Mouse (Mus musculus) retina, postnatal 7 days (tissue): ENCODE measurements around the gene Dnajb2.
A peak's percentile ranks its signal among the peaks of the same experiment; 100 is the strongest.
"Not testable (repeated sequence)": the region's sequence is repeated elsewhere in the genome, so short reads cannot be mapped to it uniquely, and the experiment has no call there.

Source experiments
- DNase-seq: peaks from one replicate; pipeline ENCODE4 v3.0.0-alpha.2; 2012; ENCODE audit warnings: low read depth, low spot score

Gene Dnajb2

DNA sequence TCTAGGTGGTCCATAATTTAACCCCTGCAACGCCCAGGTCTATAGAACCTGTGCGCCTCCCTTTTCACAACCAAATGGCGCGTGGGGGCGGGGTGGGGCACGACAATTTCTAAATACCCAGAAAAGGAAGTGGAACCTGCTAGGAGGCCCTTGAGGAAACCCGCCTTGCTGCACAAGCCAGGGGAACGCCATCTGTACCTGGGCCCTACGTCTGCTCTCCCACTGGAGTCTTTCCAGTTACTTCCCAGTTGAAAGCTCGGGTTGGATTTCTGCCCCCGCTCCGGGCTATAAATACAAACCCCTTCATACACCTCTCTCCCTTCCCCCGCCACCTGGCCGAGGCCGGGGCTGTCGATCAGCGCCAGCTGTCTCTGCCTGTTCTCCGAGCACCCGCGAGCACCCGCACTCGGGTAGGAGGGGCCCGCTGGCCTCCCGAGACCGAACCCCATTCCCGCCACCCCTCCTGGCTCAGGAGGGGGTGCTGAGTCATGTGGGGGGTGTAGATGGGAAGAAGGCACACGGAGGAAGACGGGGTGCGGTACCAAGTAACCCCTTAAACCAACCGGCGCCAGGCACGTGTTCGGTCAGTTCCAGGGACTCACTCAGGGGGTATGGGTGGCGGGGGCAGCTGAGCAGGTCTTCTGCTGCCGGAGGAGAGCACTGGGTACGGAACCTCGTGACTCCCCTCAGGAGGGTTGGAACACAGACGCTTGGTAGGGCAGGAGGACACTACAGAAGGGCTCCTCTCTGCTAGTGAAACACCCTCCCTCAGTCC is 17.8 kb upstream of the Dnajb2 start:
- no peak for DNase-seq

DNA sequence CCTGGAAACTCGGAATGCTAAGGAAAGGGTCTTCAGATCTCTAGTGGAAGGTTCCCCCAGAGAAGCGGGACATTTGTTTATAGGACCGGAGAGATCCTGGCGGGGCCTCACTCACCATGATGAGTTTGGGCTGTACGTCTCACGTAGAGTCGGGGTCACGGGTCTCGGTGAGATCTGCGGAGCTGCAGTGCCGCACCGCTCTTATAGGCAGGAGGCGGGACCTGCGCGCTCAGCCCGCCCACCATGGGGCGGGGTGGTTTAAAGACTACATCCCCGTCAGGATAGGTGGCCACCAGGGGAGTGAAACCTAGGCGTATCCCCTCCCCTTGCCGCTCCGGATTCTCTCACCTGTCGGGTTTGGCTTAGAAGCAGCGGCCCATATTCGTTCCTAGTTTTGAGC is 17.1 kb upstream of the Dnajb2 start:
- no peak for DNase-seq

DNA sequence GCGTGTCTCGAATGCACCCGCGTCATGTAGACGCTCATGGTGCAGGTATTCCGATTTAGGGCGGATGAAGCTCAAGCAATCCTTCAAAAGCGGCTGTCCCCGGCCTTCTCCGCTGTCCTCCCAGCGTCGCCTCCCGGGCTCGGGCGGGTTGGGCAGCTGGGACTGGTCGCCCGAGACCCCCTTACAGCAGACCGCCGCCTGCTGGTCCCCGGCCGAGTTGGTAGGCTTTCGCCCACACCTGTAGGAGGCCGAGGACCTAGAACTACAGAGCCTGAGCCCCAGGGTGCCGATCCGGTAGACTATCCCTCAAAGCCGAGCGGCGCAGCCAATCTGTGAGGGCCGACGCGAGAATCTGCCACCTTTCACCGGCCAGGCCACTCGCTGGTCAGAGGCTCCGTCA is 16.7 kb upstream of the Dnajb2 start, which contains the start of gene Tuba4a:
Gene Tuba4a, minus strand, starts transcription at position 335 of the 400 bp plus-strand sequence.
- DNase-seq: no peak

DNA sequence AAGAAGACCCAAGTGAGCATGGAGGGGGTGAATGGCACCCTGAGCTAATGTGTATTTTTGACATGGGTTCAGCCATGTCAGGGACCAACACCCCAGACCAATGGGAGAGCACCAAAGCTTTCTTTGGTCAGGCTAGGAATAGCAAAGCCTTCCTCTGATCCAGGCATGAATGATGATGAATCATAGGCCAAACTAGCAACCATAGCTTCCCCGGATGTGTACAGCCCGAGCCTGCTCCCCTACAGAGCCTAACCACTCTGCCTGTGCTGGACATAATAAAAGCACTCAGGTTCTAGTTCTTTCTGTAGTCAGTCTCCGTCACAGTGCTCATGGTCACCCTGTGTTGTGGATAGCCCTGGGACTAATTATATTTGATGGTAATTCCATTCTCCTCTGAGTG is 14.7 kb upstream of the Dnajb2 start:
- no peak for DNase-seq

DNA sequence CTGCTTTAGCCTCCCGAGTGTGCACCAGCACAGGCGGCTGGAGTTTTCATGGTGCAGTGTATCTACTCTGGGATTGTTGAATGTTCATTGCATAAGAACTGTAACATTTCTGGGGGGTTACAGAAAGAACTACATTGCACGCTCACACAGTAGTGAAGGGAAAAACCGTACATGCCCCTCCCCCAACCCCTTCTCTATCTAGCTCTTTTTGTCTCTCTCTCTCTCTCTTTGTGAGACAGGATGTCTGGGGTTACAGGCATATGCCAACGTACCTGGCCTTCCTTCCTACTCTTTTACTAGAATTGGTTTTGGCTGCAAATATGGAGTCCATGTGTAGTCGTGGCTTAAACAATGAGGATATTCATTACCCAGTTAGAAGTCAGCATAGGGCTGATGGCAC is 13.3 kb upstream of the Dnajb2 start:
- DNase-seq: no peak

DNA sequence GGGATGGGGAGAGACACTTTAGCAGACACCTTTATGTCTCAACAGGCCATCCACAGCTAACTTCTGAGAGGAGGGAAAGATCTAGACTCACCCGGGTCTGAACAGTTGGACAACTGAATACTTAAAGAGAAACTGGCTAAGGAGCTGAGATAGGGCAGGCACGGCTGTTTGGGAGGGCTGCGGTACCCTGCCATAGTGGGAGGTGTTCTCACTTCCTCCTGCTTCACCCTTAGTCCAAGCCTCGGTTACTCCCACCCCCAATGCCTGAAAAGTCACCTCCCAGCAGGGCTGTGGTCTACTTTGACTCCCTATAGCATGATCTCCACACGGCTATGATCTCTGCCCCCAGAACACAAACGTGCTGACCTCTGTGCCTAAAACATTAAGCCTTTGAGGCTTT is 12.7 kb upstream of the Dnajb2 start:
- no peak for DNase-seq

DNA sequence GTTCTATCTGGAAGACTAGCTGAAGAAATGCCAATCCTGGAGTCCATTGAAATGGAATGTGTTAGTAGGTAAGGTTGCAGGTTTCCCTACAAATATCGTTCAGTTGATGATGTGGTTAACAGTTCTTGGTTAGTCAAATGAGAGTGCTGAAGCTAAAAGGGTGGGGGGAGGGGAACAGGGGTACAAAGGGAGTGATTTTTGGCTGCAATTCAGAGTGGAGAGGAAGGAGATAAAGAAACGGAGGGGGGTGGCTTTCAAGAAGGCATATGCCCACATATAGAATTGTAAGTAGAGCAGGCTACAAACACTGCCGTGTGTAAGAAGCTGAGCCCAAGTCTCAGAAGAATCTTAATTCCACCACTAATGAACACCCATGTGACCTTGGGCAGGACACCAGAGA is 10.7 kb upstream of the Dnajb2 start:
- no peak for DNase-seq

DNA sequence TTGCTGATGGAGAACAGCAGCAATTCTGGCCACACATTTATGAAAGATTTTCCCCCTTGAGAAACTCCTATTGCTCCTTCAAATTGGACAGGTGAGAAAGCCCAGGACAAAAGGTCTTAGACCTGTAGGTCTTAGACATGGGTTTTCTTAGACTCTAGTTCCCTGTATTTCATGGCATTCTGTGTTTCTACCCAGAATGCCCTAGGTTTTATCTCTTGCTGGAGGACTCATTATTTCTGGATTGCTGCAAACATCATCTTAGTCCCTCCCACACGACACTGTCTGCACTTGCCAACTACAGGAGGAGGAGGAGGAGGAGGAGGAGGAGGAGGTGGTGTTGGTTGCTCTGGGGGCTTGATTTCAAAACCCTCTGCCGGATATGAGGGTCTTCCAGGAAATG is 10.1 kb upstream of the Dnajb2 start:
- DNase-seq: no peak

DNA sequence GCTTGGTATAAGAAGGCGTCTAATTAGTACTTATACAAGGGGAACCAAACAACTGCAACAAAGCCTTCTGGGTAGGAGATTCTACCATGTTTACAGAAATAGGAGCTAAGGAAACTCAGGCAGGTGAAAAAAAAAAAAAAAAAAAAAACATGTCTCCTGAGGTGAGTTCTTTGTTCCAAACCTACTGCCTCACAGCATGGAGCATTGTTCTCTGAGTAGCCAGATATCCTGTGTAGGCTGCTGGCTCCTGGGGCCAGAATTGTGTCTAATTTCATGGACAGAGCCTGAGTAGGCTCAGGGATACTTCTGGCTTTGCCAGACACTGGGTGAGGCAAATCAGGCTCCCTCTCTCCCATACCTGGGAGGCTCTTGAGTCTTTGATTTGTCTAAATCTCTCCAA is 8.6 kb upstream of the Dnajb2 start:
- no peak for DNase-seq

DNA sequence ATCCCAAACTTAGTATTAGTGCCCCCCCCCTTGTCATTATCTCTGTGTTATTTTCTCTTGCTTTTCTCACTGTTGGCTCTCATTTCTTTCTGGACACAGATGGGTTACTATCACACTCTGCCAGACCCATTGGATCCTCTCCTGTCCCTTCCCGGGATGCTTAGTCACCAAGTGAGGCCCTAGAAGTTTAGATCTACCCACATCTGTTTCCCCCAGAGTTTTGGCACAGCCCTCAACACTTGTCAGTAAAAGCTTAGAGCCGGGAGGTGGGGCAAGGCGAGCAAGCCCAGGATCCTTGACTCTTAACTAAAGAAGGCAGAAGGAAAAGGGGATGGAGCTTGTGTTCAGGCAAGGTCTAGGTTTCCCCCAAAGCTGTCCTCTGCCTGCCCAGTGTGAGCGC is 7.0 kb upstream of the Dnajb2 start:
- no peak for DNase-seq

DNA sequence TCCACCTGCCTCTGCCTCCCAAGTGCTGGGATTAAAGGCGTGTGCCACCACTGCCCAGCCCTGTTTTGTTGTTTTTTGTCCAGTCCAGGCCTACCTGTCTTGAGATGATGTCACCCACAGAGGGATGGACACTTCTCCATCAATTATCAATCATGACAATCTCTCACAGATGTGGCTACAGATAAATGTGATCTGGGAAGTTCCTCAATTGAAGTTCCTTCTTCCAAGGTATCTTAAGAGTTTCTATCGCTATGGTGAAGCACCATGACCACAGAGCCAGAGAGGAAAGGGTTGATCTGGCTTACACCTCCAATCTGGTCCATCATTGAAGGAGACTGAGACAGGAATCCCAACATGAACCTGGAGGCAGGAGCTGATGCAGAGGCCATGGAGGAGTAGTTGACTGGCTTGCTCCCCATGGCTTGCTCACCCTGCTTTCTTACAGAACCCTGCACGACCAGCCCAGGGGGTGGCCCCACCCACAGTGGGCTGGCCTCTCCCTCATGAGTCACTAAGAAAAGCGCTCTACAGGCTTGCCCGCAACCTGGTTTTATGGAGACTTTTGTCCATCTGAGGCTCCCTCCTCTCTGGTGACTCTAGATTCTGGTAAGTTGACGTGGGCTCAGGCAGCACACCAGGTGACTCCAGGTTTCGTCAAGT is 5.7 kb upstream of the Dnajb2 start:
- no peak for DNase-seq

DNA sequence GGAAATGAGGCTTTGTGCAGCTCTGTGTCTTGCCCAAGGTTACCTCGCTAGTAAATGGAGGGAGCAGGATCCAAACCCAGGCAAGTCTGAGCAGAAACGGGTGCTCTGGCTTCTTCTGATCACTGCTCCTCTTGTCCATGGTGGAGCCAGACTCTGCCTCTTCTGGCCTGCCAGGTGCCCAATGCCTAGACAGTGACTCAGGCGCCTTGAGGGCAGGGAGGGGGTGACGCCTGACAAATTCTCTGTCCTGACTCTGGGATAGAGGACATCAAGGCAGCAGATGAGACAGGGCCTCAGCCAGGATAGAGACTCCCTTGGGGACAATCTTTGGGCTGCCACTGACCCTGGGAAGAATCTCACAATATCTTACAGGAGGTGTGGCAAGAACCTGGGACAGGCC is 5.0 kb upstream of the Dnajb2 start:
- no peak for DNase-seq

DNA sequence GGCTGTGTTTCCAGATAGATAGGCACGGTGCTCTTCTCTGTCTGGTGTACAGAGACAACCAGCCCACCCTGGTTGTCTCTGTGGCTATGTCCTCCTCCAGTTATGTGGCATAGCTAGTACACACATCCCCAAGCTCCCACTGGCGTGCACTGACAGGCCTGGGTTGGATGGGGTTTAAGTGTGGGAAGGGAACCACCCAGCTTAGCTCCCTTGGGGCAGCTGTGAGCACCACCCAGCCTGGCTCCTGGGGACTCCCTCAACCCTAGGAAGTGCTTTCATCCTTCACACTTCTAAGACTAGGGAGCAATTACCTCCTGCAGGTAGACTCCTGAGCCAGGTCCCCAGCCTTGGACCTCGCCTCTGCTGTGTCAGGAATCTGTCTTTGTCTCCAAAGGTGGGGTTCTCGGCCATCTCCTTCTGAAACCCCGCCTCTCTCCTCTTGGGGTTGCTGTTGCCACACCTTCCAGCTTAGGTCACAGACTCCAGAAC is 4.5 kb upstream of the Dnajb2 start, which contains the start of gene A630095N17Rik:
Gene A630095N17Rik, minus strand, starts transcription at position 439 of the 489 bp plus-strand sequence.
- DNase-seq: no peak

DNA sequence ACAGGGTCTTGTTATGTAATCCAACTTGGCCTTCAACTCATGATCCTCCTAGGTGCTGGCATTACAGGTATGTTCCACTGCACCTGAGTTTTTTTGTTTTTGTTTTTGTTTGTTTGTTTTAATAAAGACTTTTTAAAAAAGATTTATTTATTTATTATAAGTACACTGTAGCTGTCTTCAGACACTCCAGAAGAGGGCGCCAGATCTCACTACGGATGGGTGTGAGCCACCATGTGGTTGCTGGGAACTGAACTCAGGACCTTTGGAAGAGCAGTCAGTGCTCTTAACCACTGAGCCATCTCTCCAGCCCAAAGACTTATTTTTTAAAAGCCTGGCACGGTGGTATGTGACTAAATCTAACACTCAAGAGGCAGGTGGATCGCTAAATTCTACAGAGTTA is 3.7 kb upstream of the Dnajb2 start:
- not testable (repeated sequence) for DNase-seq

DNA sequence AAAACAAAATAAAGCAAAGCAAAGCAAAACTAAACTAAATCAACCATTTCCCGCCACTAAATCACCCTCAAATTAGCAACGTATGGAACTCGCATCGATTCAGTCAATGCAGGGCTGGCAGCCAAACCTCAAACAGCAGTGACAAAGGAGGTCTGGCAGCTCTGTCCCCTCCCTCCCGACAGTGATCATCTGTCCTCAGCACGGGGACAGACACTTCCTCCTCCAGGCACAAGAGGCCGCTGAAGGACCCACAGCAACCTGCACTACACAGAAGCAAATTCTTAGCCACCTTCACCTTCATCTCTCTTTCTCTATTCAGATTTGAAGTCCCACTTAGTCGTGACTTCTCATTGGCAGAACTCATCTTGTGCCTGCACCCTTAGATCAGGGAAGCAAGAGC is 1.6 kb upstream of the Dnajb2 start:
- DNase-seq: no peak

DNA sequence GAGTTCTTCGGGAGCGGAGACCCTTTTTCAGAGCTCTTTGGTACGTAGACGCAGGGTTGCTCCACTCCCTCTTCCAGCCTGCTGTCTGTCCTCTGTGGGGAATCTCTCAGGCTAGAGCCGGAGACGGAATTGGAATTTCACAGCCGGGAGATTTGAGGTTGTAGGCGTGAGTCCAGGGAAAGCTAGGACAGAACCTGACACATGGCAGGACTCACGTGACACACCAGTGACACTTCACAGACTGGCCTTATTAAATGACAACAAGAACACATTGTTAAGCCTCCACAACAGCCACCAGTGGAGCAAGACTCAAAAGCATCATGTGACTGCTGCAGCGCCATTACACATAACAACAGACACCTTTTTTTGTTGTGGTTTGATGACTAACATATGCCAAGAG is 3.4 kb downstream of the Dnajb2 start:
- no peak for DNase-seq

DNA sequence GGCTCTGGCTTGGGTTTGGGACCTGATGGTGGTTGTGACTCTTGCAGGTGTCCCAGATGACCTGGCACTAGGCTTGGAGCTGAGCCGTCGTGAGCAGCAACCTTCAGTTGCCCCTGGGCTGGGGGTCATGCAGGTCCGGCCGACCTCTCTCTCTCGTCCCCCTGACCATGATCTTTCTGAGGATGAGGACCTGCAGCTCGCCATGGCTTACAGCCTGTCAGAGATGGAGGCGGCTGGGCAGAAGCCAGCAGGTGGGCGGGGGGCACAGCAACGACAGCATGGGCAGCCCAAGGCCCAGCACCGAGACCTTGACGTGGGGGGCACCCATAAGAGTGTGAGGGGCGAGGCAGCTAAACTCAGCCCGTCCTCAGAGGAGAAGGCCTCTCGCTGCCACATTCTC is 7.2 kb downstream of the Dnajb2 start:
- DNase-seq: no peak

DNA sequence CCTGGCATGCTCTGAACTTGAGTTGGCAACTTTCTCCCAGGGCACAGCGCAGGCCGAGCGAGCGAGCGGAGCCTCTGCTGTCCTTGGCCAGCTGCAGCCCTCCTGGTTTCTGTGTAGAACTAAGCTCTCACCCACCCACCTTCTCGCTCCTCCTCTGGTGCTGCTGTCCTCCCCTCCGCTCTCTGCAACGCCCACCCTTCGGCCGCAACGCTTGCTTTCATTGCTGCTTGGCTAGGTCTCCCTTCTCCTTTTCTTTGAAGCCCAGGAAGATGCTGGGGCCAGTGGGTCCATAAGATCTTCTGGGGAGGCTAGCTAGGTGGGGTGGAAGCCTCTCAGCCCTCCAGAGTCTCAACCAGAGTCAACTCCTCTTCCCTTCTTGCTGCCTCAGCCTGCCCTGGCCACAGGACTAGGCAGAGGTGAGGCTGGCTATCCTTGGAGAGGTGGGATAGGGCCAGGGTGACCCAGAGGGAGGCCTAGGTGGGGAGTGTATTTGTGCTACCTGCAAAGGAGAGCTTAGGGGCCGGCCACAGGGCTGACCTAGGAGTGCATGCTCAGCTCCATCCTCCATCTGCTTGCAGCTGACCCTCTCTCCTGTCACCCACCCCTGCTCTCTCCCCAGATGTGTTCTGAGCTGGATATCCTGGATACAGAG is 8.1 kb downstream of the Dnajb2 start:
- no peak for DNase-seq

DNA sequence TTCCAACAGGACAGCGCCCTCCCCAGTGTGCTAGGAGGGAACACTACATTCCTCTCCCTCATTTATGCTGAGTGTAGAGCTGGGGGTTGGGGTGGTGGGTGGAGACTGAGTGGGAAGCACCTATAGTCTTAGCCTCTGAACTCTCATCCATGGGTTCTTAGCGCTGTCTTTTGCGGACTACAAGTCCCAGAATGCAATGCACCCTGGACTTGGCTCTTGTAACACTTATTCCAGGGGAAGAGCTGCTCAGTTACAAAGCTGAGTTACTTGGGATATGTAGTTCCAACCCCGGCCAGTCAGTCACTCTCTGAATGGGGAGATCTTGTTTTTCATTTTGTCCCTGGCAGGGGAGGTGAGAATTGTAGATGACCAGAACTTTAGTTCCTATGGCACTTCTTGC is 8.6 kb downstream of the Dnajb2 start:
- peak; percentile 69 for DNase-seq

DNA sequence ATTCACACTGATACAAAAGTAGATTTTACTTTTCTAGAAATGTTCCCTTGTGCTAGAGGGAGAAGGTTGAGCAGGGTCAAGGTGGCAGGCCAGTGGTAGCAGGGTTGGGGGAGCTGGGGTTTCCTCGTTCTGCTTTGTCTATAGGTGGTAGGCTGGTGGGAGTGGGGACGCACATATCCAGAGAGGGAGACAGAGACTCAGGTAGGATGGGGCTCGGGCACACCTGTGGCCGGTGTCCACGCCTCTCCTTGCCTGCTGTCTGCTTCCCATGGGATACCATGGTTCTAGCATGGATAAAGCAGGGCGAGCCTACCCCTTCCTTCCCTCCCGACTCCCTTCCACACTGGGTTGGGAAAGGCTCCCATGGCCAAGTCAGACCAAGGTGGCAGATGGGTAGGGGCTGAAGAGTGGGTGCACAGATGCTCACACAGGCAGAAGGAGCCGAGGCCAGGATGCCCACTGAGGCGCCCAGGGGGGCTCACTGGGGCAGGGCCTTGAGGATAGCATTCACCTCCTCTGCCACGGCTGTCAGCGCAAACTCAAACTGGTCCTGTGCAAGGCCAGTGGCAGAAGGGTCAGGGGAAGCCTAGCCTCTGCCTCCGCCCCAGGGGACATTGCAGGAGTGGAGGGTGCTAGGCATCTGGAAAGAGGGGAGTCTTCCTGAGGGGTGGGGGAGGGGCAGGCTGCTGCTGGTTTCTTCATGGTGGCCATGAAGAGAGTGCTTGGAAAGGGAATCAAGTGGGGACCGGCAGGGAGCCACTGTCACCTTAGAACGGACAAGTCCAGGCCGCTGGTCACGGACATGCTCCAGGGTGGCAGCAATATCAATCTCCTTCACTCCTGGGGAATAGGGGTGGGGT is 11.1 kb downstream of the Dnajb2 start:
- no peak for DNase-seq

DNA sequence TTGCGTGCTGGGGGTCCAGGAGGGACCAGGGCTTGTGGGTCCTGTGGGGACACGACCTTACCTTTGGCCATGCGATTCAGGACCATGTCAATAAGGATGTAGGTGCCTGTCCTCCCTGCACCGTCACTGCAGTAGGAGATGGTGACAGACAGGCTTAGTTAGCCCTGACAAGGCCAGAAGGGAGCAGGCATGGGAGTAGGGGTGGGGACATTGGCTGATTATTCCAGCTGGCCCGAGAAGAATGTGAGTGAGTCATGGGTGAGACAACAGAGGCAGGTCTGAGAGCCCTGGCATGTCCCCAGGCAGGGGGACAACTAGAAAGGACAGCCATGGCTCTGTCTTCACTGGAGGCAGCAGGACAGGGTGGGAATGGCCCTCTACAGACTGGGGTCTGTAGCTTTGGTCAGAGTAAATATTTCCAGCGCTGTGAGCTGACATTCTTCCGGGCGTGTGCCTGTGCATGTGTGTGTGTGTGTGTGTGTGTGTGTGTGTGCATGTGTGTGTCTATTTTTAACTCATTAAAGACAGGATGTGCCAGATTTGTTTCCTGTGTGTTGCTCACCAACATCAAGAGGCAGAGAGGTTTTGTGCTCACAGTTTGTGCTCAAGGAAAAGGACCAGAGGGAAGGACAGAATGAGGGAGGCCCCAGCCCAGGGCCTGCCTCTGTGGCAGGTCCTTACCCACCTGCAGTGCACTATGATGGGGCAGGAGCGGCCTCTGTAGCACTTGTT is 12.0 kb downstream of the Dnajb2 start:
- no peak for DNase-seq
